Comparison of ENCODE assay signal across 7 mouse cellular contexts in the genomic region with DNA sequence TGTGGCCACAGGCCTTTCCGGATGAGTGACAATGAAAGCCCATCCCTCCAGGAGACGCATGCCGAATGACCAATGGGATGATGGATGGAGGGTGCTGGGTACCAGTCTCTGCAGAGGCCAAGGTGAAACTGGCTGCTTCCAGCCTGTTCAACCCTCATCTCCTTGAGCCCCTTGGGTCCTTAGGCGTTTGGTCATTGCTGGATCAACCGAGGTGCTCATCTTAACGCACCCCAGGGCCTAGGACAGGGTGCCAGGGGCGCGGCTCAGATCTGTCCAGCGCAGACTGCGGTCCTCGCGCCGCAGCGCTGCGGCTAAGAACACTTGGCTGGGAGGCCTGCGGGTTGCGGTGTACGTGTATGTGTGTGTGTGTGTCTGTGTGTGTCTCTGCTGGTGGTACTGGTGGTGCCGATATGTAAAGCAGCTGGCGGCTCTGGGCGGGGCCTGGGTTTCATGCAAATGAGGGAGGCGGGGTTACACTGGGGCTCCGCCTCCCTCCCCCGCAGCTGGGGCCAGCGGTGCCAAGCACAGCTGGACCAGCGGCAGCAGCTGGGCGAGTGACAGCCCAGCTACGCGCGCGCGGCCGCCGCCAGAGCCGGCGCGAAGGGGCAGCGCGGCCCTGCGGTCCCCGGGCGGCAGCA. TPM values are rescaled to one million over a fixed set of nuclear protein-coding genes. Genes with fewer than 3 reads are reported as not detected.
DNase-seq lines count a peak whose midpoint lies in the region; ATAC-seq and TF ChIP-seq lines count a peak whose summit lies in the region.

A gene (plus strand): TSS at position 147 of the 638 bp plus-strand sequence.

- peak; percentile 90 for ATAC-seq in heart, embryonic 12.5 days (ENCODE audit: insufficient number of reproducible peaks, low FRiP score)
- ATAC-seq in kidney, postnatal 0 days (replicated peaks; ENCODE audit: low FRiP score, low read depth) = peak; percentile 90
- peak; percentile 93 for ATAC-seq in midbrain, postnatal 0 days (ENCODE audit: low FRiP score)

- peaks cover 42% of the 10 kb centered on the region for H3K27me3 ChIP-seq in heart, embryonic 12.5 days (replicated peaks)
- H3K27me3 ChIP-seq in kidney, postnatal 0 days (ENCODE audit: insufficient read depth, low read length) = peaks cover 30% of the 10 kb centered on the region
- H3K27me3 ChIP-seq in midbrain, postnatal 0 days (ENCODE audit: insufficient read depth, low read length) = no peaks in the 10 kb centered on the region

- peak within 1 kb of the TSS; percentile 99 for H3K4me2 ChIP-seq in heart, embryonic 12.5 days
- peak within 1 kb of the TSS; percentile 90 for H3K4me2 ChIP-seq in kidney, postnatal 0 days (ENCODE audit: low read length)
- peak within 1 kb of the TSS; percentile 96 for H3K4me2 ChIP-seq in midbrain, postnatal 0 days (ENCODE audit: low read depth, low read length, poor library complexity, severe bottlenecking)

- H3K9ac ChIP-seq in heart, embryonic 12.5 days = peak within 1 kb of the TSS; percentile 70
- H3K9ac ChIP-seq in kidney, postnatal 0 days (ENCODE audit: low read depth, low read length) = no peak within 1 kb of the TSS
- peak within 1 kb of the TSS; percentile 83 for H3K9ac ChIP-seq in midbrain, postnatal 0 days (replicated peaks; ENCODE audit: low read length, poor library complexity, severe bottlenecking)

- no peak within 1 kb of the TSS for H3K27ac ChIP-seq in embryonic fibroblast, embryonic 13.5 days (ENCODE audit: insufficient read depth, low read length)
- H3K27ac ChIP-seq in heart, embryonic 12.5 days (ENCODE audit: poor library complexity, severe bottlenecking) = no peak within 1 kb of the TSS; the same call in 1 of the 2 replicates
- no peak within 1 kb of the TSS for H3K27ac ChIP-seq in kidney, postnatal 0 days
- H3K27ac ChIP-seq in midbrain, postnatal 0 days (ENCODE audit: low read depth, low read length) = peak within 1 kb of the TSS; percentile 83

- WGBS in heart, embryonic 12.5 days = 8% methylated on average over 42 of the region's 42 CpGs
- WGBS in kidney, postnatal 0 days = 6% methylated on average over 31 of the region's 42 CpGs
- 3% methylated on average over 38 of the region's 42 CpGs for WGBS in midbrain, postnatal 0 days

- no peaks in the 10 kb centered on the region for H3K36me3 ChIP-seq in heart, embryonic 12.5 days
- H3K36me3 ChIP-seq in kidney, postnatal 0 days (ENCODE audit: insufficient read depth, low read length) = no peaks in the 10 kb centered on the region
- H3K36me3 ChIP-seq in midbrain, postnatal 0 days (ENCODE audit: insufficient read depth, low read length) = no peaks in the 10 kb centered on the region

- no peak for TF ChIP-seq CTCF in embryonic fibroblast, embryonic 13.5 days (IDR thresholded peaks at IDR 0.05; ENCODE audit: borderline replicate concordance, insufficient read depth, low read length)
- no peak for TF ChIP-seq CTCF in kidney, postnatal 0 days (IDR thresholded peaks at IDR 0.05; ENCODE audit: low read depth)
- no peak for TF ChIP-seq CTCF in midbrain, postnatal 0 days (IDR thresholded peaks at IDR 0.05)

- peak within 1 kb of the TSS; percentile 29 for H3K4me3 ChIP-seq in embryonic fibroblast, embryonic 13.5 days (ENCODE audit: insufficient read depth, low read length)
- peak within 1 kb of the TSS; percentile 83 for H3K4me3 ChIP-seq in heart, embryonic 12.5 days
- H3K4me3 ChIP-seq in kidney, postnatal 0 days (replicated peaks; ENCODE audit: low read depth, low read length) = peak within 1 kb of the TSS; percentile 59
- H3K4me3 ChIP-seq in midbrain, postnatal 0 days (ENCODE audit: low read depth, low read length) = peak within 1 kb of the TSS; percentile 79

- no peaks in the 10 kb centered on the region for H3K4me1 ChIP-seq in embryonic fibroblast, embryonic 13.5 days (ENCODE audit: control insufficient read depth, insufficient read depth, low read length)
- H3K4me1 ChIP-seq in heart, embryonic 12.5 days (replicated peaks) = peaks cover 17% of the 10 kb centered on the region
- peaks cover 10% of the 10 kb centered on the region; the same call in 1 of the 2 replicates for H3K4me1 ChIP-seq in kidney, postnatal 0 days (replicated peaks; ENCODE audit: insufficient read depth, low read length)
- 0 out of 2 replicates have a peak, but pooled peaks cover 11% of the 10 kb centered on the region for H3K4me1 ChIP-seq in midbrain, postnatal 0 days (ENCODE audit: insufficient read depth, low read length)

- peak; percentile 95 for DNase-seq in brain, adult 2 months (ENCODE audit: low read depth, low spot score)
- DNase-seq in kidney, postnatal 0 days (ENCODE audit: low spot score) = peak; percentile 74
- peak; percentile 73 for DNase-seq in liver
- DNase-seq in midbrain, postnatal 0 days (ENCODE audit: low spot score) = peak; percentile 91
- peak; percentile 69 to 86 for DNase-seq in spleen, postnatal 10 days (ENCODE audit: low spot score in 2 of 2)

- TF ChIP-seq POLR2A in embryonic fibroblast, embryonic 13.5 days (IDR thresholded peaks at IDR 0.05; ENCODE audit: low read depth, low read length) = no peak

- no peaks in the 10 kb centered on the region for H3K9me3 ChIP-seq in heart, embryonic 12.5 days (replicated peaks)
- H3K9me3 ChIP-seq in kidney, postnatal 0 days (replicated peaks; ENCODE audit: low read length) = no peaks in the 10 kb centered on the region
- H3K9me3 ChIP-seq in midbrain, postnatal 0 days (ENCODE audit: low read length) = no peaks in the 10 kb centered on the region

RNA-seq across cellular contexts. Expression of the gene that starts here (rescaled TPM):
- 1.0 TPM in 1 of 2 replicates, not detected in the other for polyA plus RNA-seq in embryonic fibroblast, embryonic 13.5 days (2011; ENCODE audit: insufficient read length, low read depth, missing spikeins)
- polyA plus RNA-seq in heart, embryonic 12.5 days (2016; fragmentation: Nextera tagmentation; extraction: Ambion mirVana) = 9.0 and 10.5 TPM in 2 replicates
- 2.1 and 2.2 TPM in 2 replicates for polyA plus RNA-seq in kidney, postnatal 0 days (2015; fragmentation: Nextera tagmentation; extraction: Ambion mirVana)
- total RNA-seq in midbrain, postnatal 0 days (2014; rRNA removed) = 307 and 308 TPM in 2 replicates
- polyA plus RNA-seq in midbrain, postnatal 0 days (2015; fragmentation: Nextera tagmentation; extraction: Ambion mirVana) = 184 and 196 TPM in 2 replicates

Comparison
In these comparisons a context has a peak if more than half of its experiments do, and no peak if none do; other contexts are left out.
1. RNA of the gene that starts here (polyA plus RNA-seq): 184 to 196 TPM in midbrain, postnatal 0 days; 9.0 to 10.5 TPM in heart, embryonic 12.5 days, 2.1 to 2.2 TPM in kidney, postnatal 0 days and 1.0 TPM in embryonic fibroblast, embryonic 13.5 days; every median in the first group is over 10 times any median in the second.
2. H3K4me3 ChIP-seq: peak in every context shown above with its lines; median percentile 83 in heart, embryonic 12.5 days; 79 in midbrain, postnatal 0 days; 59 in kidney, postnatal 0 days; 29 in embryonic fibroblast, embryonic 13.5 days.
3. Peak in every context shown above with its lines, with median percentiles within 50 percentile points of each other: DNase-seq, ATAC-seq and H3K4me2 ChIP-seq.